Mouse (Mus musculus): ENCODE results near the gene Hlcs. TPM values are rescaled to one million over a fixed set of nuclear protein-coding genes. Genes with fewer than 3 reads are reported as not detected.

The Hlcs gene
- polyA plus RNA-seq, 1 experiment, result 9.5 TPM

DNA sequence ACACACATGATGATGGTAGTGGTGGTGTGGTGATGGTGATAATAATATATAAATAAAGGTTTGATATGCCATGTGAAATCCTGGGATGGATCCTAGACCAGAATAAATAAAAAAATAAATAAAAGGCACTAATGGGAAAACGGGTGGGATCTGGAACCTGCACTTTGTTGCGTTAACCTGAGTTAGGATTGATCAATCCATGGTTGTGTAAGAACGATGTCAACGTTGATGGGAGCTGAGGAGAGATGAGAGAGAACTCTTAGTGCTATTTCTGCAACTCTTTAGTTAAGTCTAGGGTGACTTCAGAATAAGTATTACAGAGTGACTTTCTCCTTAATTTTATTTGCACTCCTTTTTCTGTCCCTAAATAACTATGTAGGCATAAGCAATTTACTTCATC lies 12.2 kb downstream of the Hlcs start:
- no peak for TF ChIP-seq POLR2A (IDR thresholded peaks at IDR 0.05; ENCODE audit: borderline replicate concordance, extremely low read depth, low read depth, low read length)
- no peak for TF ChIP-seq CTCF (IDR thresholded peaks at IDR 0.05; ENCODE audit: insufficient read depth, low read length)
- Histone ChIP-seq H3K4me1 (ENCODE audit: control insufficient read depth, insufficient read depth, low read length) (peaks cover 5% of the 10 kb centered on the region), H3K4me3 (replicated peaks; ENCODE audit: extremely low read depth, low read depth, low read length) (no peak overlapping the region)
- 80% methylated on average over 4 of the region's 4 CpGs for WGBS
- no peak for DNase-seq

DNA sequence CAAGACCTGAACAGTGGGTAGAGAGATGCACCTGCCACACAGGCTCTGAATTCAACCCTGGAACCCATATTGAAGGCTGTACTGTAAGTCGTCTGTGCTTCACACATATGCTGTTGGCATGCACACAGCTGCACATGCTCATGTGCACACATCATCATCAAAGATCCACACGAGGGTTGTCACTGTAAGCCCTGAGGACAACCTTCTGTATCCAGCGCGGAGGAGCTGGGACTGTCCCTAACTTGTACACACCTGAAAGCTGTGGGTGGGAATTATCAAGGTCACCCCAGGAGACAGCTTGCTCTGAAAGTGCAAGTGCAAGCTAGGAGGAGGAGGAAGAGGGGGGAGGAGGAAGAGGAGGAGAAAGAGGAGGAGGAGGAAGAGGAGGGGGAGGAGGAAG lies 14.2 kb downstream of the Hlcs start:
- Histone ChIP-seq H3K4me1 (ENCODE audit: control insufficient read depth, insufficient read depth, low read length) (peaks cover 5% of the 10 kb centered on the region), H3K4me3 (replicated peaks; ENCODE audit: extremely low read depth, low read depth, low read length) (no peak overlapping the region)
- TF ChIP-seq POLR2A (IDR thresholded peaks at IDR 0.05; ENCODE audit: borderline replicate concordance, extremely low read depth, low read depth, low read length) (no peak), CTCF (IDR thresholded peaks at IDR 0.05; ENCODE audit: insufficient read depth, low read length) (no peak)
- 57% methylated on average over 4 of the region's 4 CpGs for WGBS
- no peak for DNase-seq

DNA sequence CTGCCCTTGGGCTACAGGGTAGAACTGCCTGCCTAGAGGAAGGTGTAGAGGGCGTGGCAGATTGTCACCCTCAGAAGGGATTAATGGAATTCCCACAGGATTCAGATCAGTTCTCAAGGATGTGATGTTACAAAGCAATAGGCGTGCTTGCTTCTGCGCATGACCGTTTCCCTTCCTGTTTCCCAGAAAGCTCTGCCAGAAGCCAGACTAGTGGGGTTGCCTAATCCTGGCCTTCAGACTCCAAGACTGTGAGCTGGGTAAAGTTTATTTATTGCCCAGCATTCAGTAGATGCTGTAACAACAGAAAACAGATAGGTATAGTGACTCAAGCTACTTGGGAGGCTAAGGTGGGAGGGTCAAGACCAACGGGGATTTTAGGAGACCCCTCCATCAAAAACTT lies 15.3 kb downstream of the Hlcs start:
- no peak for TF ChIP-seq POLR2A (IDR thresholded peaks at IDR 0.05; ENCODE audit: borderline replicate concordance, extremely low read depth, low read depth, low read length)
- TF ChIP-seq CTCF (IDR thresholded peaks at IDR 0.05; ENCODE audit: insufficient read depth, low read length), result no peak
- Histone ChIP-seq H3K4me3 (replicated peaks; ENCODE audit: extremely low read depth, low read depth, low read length) (no peak overlapping the region), H3K4me1 (ENCODE audit: control insufficient read depth, insufficient read depth, low read length) (peaks cover 5% of the 10 kb centered on the region)
- 88% methylated on average over 5 of the region's 5 CpGs for WGBS
- DNase-seq, result no peak

DNA sequence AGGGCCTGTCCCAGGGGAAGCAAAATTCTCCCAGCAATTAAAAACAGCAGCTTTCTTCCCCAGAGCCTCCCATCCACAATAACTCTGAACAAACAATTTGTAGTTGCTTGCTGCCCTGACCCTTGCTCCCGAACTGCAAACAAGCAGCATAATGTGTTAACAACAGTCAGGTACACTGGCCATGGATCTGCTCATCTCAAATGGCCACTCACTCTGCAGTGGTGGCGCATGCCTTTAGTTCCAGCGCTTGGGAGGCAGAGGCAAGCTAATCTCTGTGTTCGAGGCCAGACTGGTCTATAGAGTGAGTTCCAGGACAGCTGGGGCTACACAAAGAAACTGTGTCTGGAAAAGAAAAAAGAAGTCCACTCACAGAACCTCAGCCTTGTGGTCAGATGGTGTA lies 22.2 kb downstream of the Hlcs start:
- Histone ChIP-seq H3K4me3 (replicated peaks; ENCODE audit: extremely low read depth, low read depth, low read length) (no peak overlapping the region), H3K4me1 (ENCODE audit: control insufficient read depth, insufficient read depth, low read length) (no peaks in the 10 kb centered on the region)
- DNase-seq, result no peak
- TF ChIP-seq POLR2A (IDR thresholded peaks at IDR 0.05; ENCODE audit: borderline replicate concordance, extremely low read depth, low read depth, low read length) (no peak), CTCF (IDR thresholded peaks at IDR 0.05; ENCODE audit: insufficient read depth, low read length) (no peak)
- WGBS, result 86% methylated on average over 4 of the region's 4 CpGs

DNA sequence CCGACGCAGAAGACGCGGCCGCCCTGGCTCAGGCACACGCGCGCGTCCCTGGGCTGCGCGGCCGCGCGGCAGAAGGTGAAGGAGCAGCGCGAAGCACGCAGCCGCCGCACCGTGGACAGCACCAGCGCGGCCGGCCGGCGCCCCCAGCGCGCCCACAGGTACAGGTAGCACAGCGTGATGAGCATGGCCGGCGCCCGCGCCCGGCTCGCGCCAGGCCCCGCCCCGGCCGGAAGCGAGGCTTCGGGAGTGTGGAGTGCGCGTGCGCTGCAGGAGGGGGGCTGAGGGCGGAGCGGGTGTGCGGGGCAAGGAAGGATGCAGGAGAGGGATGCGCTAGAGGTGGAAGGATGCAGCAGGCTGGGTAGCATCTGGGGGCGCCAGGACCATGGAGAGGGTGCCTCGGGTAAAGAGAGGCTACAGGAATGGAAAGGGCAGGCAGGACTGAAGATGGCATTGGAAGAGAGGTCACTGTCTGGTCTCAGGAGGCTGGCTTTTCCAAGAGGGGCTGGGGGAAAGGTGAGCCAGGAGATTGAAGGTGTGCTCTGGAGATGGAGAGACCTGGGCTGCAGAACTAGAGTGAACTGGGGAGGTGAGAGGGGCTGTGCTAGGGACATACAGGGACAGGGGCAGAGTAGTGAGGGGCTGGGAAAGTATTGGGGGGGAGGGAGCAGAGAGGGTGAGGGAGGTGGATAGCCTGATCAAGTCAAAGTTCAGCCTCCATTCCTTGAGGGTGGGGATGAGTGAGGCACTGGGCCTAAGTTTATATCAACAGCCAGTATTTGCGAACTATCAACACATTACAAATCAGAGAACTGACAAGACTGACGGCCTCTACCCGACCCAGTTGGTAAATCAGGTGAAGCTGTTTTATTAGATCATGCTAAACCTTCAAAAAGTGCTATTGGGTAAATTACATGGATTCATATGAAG lies 23.0 kb downstream of the Hlcs start:
- Histone ChIP-seq H3K4me3 (replicated peaks; ENCODE audit: extremely low read depth, low read depth, low read length) (peak overlapping the region; percentile 74), H3K4me1 (ENCODE audit: control insufficient read depth, insufficient read depth, low read length) (no peaks in the 10 kb centered on the region)
- DNase-seq, result peak; percentile 73
- WGBS, result 5% methylated on average over 52 of the region's 52 CpGs
- TF ChIP-seq POLR2A (IDR thresholded peaks at IDR 0.05; ENCODE audit: borderline replicate concordance, extremely low read depth, low read depth, low read length), result peak; percentile 50; the same call in 1 of the 2 replicates
- no peak for TF ChIP-seq CTCF (IDR thresholded peaks at IDR 0.05; ENCODE audit: insufficient read depth, low read length)

DNA sequence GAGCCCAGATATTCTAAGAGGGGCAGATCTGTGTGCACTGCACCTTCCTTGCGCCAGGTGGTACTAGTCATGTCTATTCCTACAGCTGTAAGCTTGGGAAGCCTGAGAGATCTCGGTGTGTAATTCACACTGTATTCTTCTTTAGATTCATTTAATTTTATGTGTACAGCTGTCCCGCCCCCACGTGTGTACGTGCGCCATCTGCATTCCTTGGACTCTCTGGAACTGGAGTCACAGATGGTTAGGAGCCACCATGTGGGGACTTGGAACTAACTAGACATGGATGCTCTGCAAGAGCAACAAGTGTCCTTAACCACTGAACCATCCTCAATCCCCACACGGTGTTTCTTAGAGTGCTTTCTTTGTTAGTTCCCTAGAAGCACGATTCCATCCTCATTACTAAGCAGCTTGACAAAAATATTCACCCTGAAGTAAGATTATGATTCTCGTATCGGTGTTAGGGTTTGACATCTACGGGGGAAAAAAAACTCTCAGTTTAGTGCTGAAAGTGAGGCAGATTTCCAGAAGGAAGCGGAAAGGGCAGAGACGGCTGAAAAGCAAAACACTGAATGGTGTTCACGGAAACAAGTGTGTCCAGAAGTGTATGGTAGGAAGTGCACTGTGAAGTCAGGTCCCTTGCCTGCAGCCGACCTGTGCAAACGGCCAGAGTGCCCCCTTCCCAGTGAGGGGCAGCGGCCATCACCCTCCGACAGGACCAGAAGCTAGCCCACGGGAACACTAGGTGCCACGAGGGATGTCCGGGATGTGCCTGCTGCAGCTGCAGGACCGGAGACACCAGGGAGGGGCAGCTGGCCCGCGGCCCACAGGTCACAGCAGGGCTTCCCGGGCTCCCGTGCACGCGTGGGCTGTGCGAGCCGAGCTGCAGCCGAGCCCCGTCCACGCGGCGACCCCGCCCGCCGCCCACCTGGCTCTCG lies 24.0 kb downstream of the Hlcs start:
- TF ChIP-seq CTCF (IDR thresholded peaks at IDR 0.05; ENCODE audit: insufficient read depth, low read length) (no peak), POLR2A (IDR thresholded peaks at IDR 0.05; ENCODE audit: borderline replicate concordance, extremely low read depth, low read depth, low read length) (no peak)
- H3K4me1 ChIP-seq (ENCODE audit: control insufficient read depth, insufficient read depth, low read length), result no peaks in the 10 kb centered on the region
- DNase-seq, result peak; percentile 42
- H3K4me3 ChIP-seq (replicated peaks; ENCODE audit: extremely low read depth, low read depth, low read length), result peak overlapping the region; percentile 74
- 10% methylated on average over 39 of the region's 39 CpGs for WGBS

DNA sequence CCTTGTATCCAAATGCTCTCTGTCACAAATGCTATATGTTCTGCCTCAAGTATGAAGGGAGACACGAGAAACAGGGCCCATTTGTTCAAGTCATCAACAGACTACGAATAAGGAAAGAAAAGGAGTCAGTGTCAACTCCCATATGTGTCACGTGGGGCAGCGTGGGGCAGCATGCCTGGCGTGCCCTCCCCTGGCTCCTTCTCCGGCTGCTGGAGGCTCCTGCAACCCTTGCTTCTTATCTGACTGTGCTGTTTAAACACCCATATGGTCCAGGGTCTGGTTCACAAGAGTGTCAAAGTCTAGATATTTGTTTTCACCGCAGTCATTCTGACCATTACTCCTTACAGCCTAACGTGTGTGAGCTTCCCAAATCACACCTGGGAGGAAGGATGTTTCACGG lies 25.5 kb downstream of the Hlcs start:
- 67% methylated on average over 9 of the region's 9 CpGs for WGBS
- TF ChIP-seq POLR2A (IDR thresholded peaks at IDR 0.05; ENCODE audit: borderline replicate concordance, extremely low read depth, low read depth, low read length) (no peak), CTCF (IDR thresholded peaks at IDR 0.05; ENCODE audit: insufficient read depth, low read length) (no peak)
- Histone ChIP-seq H3K4me3 (replicated peaks; ENCODE audit: extremely low read depth, low read depth, low read length) (no peak overlapping the region), H3K4me1 (ENCODE audit: control insufficient read depth, insufficient read depth, low read length) (no peaks in the 10 kb centered on the region)
- DNase-seq, result no peak

DNA sequence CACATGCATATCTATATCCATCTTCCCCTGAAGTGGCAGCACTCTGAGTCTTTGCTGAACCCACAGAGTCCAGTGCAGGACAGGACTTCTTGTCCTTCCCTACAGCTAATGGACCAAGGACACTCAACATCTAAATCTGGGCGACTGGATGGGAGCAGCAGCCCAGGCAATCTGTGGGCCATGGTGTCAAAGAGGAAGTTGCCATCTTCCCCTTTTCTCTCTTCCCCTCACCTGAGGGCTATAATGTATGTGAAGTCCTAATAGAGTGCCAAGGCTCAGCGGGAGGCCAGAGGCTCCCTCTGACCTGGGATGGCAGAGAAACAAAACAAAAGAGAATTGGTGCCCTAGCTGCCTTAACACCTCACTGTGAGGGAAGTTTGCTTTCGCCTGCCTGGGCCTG lies 29.4 kb downstream of the Hlcs start:
- Histone ChIP-seq H3K4me3 (replicated peaks; ENCODE audit: extremely low read depth, low read depth, low read length) (no peak overlapping the region), H3K4me1 (ENCODE audit: control insufficient read depth, insufficient read depth, low read length) (no peaks in the 10 kb centered on the region)
- TF ChIP-seq CTCF (IDR thresholded peaks at IDR 0.05; ENCODE audit: insufficient read depth, low read length), result no peak
- no peak for TF ChIP-seq POLR2A (IDR thresholded peaks at IDR 0.05; ENCODE audit: borderline replicate concordance, extremely low read depth, low read depth, low read length)
- no peak for DNase-seq
- 94% methylated on average over 3 of the region's 3 CpGs for WGBS

DNA sequence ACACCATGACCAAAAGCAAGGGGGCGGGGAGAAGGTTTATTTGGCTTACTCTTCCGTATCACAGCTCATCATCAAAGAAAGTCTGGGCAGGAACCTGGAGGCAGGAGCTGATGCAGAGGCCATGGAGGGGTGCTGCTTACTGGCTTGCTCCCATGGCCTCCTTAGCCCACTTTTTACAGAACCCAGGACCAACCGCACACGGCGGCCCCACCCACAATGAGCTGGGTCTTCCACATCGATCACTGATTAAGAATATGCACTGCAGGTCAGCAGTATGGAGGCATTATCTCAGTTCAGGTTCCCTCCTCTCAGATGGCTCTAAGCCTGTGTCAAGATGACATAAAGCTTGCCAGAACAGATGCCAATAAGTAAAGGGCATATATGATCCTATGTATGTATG lies 42.5 kb downstream of the Hlcs start:
- Histone ChIP-seq H3K4me3 (replicated peaks; ENCODE audit: extremely low read depth, low read depth, low read length) (no peak overlapping the region), H3K4me1 (ENCODE audit: control insufficient read depth, insufficient read depth, low read length) (0 out of 2 replicates have a peak, but pooled peaks cover 2% of the 10 kb centered on the region)
- DNase-seq, result no peak
- 85% methylated on average over 6 of the region's 6 CpGs for WGBS
- no peak for TF ChIP-seq POLR2A (IDR thresholded peaks at IDR 0.05; ENCODE audit: borderline replicate concordance, extremely low read depth, low read depth, low read length)
- TF ChIP-seq CTCF (IDR thresholded peaks at IDR 0.05; ENCODE audit: insufficient read depth, low read length), result no peak

Measured in lung, adult 2 months (tissue).